Mouse (Mus musculus): ENCODE results near the gene Rnf212b.
"Not testable (repeated sequence)": the region's sequence is repeated elsewhere in the genome, so short reads cannot be mapped to it uniquely, and the experiment has no call there.

Rnf212b gene

GRCm38 (mm10) chr14:54813991-54814390 is at the start of gene Rnf212b:
TSS of gene Rnf212b (plus strand) at chr14:54814141.
- no peak for DNase-seq (ENCODE audit: low spot score)

GRCm38 (mm10) chr14:54766937-54767336 is 47.0 kb upstream of the Rnf212b start:
- not testable (repeated sequence) for DNase-seq (ENCODE audit: low spot score)

GRCm38 (mm10) chr14:54768314-54769067 is 45.5 kb upstream of the Rnf212b start:
- DNase-seq (ENCODE audit: low spot score): no peak

GRCm38 (mm10) chr14:54769068-54769425 is 44.9 kb upstream of the Rnf212b start:
- no peak for DNase-seq (ENCODE audit: low spot score)

- no peak for DNase-seq (ENCODE audit: low spot score)
These were observed 43.6 kb upstream of the Rnf212b start for GRCm38 (mm10) chr14:54770373-54770772.

GRCm38 (mm10) chr14:54772333-54772856 is 41.5 kb upstream of the Rnf212b start:
- no peak for DNase-seq (ENCODE audit: low spot score)

GRCm38 (mm10) chr14:54775534-54776041 is 38.4 kb upstream of the Rnf212b start:
- no peak for DNase-seq (ENCODE audit: low spot score)

GRCm38 (mm10) chr14:54776768-54777167 is 37.2 kb upstream of the Rnf212b start:
- DNase-seq (ENCODE audit: low spot score): no peak

- DNase-seq (ENCODE audit: low spot score): no peak
These were observed 36.0 kb upstream of the Rnf212b start for GRCm38 (mm10) chr14:54777893-54778292.

GRCm38 (mm10) chr14:54780084-54780483 is 33.9 kb upstream of the Rnf212b start:
- DNase-seq (ENCODE audit: low spot score): no peak

GRCm38 (mm10) chr14:54780836-54781609 is 32.9 kb upstream of the Rnf212b start:
- peak; percentile 86 for DNase-seq (ENCODE audit: low spot score)

GRCm38 (mm10) chr14:54781610-54782365 is 32.2 kb upstream of the Rnf212b start, which contains the start of gene Slc7a8:
TSS of gene Slc7a8 (minus strand) at chr14:54781946.
- peak; percentile 78 for DNase-seq (ENCODE audit: low spot score)

GRCm38 (mm10) chr14:54782971-54783370 is 31.0 kb upstream of the Rnf212b start:
- peak; percentile 67 for DNase-seq (ENCODE audit: low spot score)

GRCm38 (mm10) chr14:54785898-54786297 is 28.0 kb upstream of the Rnf212b start:
- no peak for DNase-seq (ENCODE audit: low spot score)

GRCm38 (mm10) chr14:54786489-54786888 is 27.5 kb upstream of the Rnf212b start:
- DNase-seq (ENCODE audit: low spot score): peak; percentile 60

- DNase-seq (ENCODE audit: low spot score): no peak
These were observed 26.7 kb upstream of the Rnf212b start for GRCm38 (mm10) chr14:54787226-54787625.

GRCm38 (mm10) chr14:54788231-54788630 is 25.7 kb upstream of the Rnf212b start:
- DNase-seq (ENCODE audit: low spot score): no peak

GRCm38 (mm10) chr14:54792166-54792565 is 21.8 kb upstream of the Rnf212b start:
- DNase-seq (ENCODE audit: low spot score): no peak

GRCm38 (mm10) chr14:54793351-54793750 is 20.6 kb upstream of the Rnf212b start:
- DNase-seq (ENCODE audit: low spot score): no peak

- peak; percentile 38 for DNase-seq (ENCODE audit: low spot score)
These were observed 19.8 kb upstream of the Rnf212b start for GRCm38 (mm10) chr14:54793894-54794830.

- DNase-seq (ENCODE audit: low spot score): no peak
These were observed 18.0 kb upstream of the Rnf212b start for GRCm38 (mm10) chr14:54795901-54796300.
